Mouse (Mus musculus) neutrophil, adult 5-6 weeks (primary cell): ENCODE measurements around the gene Alpk1. TPM values are rescaled to one million over a fixed set of nuclear protein-coding genes. Genes with fewer than 3 reads are reported as not detected.

ENCODE experiments used
- ATAC-seq: fragments of 151-379, 151-347 bp; 2 replicates; pipeline ENCODE4 v1.8.0; 2017; ENCODE audit warnings: mild to moderate bottlenecking, moderate TSS enrichment; ENCODE audit not compliant: insufficient number of reproducible peaks, poor library complexity, low FRiP score, severe bottlenecking; ENCODE audit errors: extremely low read depth
- total RNA-seq: library from RNA; stranded (forward); fragments of 200-1000 nt; gene quantifications from 2 replicates; pipeline ENCODE4 v1.2.3, GENCODE M21; 2017

Alpk1 gene
- total RNA-seq, 1 experiment from 2014 or later, result 4.9 TPM

GRCm38 (mm10) chr3:127749981-127750562 lies 30.3 kb downstream of the Alpk1 start:
- ATAC-seq, result no peak

GRCm38 (mm10) chr3:127749266-127749665 lies 31.1 kb downstream of the Alpk1 start:
- ATAC-seq, result no peak

- ATAC-seq, result no peak
These were observed 31.7 kb downstream of the Alpk1 start for GRCm38 (mm10) chr3:127748644-127749043.

DNA sequence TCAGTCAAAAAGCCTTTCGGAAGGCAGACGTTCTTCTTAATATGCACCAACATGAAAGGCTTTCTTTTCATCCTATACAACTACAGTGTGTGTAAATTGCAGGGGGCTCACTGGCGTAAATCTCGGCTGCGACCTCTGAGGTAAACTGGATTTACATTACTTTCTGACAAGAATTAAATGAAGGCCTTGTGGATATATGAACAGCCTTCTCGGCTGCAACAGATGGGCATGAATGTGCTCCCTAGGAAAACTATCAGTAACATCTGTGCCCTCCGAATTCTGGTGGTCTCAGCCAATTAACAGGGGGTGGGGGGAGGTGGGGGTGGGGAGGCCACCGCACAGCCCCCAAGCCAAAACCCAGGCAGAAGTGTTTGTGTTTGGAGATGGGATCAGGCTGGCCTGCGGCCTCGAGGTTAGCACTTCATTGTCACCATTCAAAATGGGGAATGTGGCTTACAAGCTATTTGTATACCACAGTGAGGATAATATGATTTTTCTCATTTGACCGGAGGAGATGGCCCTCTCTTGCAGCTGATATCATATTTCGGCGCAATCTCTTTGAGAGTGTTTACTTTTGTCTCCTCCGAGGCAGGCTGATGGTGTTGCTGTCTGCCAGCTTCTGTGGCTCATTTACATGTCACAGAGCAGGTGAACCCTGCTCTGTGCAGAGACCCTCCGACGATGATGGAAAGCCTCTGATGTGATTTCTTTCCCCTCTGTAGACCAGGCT lies 34.3 kb downstream of the Alpk1 start:
- no peak for ATAC-seq

DNA sequence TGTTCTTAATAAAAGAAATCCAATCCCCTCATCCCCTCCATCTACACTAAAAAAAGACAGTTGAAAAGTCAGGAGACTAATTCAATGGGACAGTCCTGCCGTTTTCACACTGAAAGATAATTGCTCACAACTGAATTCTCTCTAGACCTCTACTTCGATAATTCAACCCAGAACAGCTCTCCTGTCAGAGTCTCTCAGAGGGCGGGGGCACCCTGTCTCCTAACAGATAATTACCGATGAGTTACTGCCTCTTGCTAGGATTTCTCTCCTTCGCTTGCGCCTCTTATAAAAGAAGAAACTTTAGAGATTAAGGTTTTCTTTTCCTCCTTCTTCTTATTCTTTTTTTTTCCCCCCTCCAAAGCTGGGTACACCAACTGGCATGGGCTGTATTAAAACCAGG lies 34.8 kb downstream of the Alpk1 start:
- no peak for ATAC-seq

DNA sequence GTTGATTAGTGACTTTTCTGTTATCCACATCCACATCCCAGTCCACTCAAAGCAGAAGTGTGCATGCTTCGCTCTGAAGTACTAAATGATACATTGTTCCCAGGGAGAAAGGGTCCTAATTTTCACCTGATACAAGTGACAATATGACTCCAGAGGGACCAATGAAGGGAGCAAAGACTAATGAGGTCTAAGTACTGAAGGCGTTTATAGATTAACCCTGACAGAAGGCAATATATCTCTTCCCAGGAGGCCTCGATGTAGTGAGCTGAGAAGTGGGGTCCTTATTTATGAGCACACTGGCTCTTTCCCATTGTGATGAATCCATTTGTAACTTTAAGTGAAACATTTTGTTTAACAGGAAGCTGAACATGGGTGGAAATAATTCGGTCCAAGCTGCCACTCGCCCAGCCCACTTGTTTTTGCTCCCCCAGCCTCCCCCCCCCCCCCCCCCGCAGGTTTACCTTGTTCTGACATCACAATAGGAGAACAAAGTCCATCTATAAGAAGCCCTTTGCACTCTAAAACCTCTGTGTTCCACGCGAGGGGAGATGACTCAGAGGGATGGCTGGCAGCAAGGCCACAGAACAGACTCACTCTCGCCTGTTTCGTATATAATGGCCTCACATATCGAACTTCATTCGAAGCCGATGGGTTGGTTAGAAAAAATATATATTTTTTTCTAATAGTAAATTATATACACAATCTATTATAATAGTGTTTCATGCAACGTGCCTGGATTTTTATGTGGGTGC lies 36.5 kb downstream of the Alpk1 start:
- ATAC-seq, result no peak

- ATAC-seq, result no peak
These were observed 38.9 kb downstream of the Alpk1 start for GRCm38 (mm10) chr3:127741473-127741872.

DNA sequence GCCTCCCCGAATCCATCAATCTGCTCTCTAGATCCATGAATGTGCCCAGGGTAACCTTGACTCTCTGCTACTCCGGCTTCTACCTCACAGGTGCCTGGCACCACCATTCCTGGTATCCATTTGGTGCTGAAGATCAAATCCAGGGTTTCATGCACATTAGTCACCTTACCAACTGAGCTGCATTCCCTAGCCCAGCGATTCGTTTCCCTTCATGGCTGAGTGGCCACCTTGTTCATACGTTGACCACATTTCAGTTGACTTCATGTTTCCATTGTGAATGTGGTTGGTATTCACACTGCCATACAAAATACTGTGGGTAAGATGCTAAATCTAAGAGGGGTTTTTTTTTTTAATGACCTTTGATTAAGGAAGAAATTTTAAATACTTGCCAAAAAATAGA lies 42.5 kb downstream of the Alpk1 start:
- ATAC-seq, result no peak

GRCm38 (mm10) chr3:127735395-127735794 lies 44.9 kb downstream of the Alpk1 start:
- no peak for ATAC-seq

GRCm38 (mm10) chr3:127729513-127730137 lies 50.7 kb downstream of the Alpk1 start:
- ATAC-seq, result no peak

DNA sequence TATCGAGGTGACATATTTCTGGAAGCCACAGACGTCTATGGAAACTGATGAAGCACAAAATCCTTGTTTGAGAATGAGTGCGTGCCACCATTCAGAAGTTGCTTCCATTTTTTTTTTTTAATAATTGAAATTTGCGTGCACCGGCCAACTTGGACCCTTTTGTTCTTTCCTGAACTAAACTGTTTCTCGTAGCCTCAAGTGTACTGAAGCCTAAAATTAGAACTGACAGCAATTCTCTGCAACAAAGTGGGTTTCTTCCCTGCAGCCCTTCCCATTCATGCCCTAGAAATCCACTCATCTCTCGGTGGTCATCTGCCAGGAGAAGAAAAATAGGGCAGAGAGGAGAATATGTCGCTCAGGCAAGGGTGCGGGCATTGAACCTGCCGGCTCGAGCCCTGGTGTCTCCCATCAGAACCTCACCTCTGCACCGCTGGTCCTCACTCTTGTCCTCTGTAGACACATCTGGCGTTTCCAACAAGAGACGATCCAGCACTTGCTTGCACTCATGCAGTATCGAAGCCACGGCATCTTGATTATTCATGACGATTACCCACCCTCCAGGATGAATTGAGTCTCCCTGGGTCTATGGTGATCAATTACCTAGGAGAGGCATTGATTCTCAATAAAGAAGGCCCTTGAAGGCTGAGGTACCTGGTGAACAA lies 51.3 kb downstream of the Alpk1 start:
- ATAC-seq, result no peak

DNA sequence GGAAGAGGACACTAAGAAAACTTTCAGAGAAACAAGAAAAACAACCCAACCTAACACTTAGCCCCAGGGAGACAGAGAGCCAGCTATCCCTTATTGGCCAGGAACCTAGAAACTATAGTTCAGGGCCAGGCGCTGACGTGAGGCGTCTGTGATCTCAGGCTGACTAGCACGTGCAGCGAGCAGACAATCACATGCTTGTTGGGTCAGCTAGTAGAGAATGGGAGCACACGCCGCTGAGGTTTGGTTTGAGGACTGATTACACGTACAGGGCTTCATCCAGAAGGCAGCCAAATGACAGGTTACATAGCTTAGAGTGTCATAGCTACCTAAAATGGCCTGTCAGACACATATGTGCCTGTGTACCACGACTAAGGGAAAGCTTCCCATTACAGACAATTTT lies 52.3 kb downstream of the Alpk1 start:
- ATAC-seq, result no peak

DNA sequence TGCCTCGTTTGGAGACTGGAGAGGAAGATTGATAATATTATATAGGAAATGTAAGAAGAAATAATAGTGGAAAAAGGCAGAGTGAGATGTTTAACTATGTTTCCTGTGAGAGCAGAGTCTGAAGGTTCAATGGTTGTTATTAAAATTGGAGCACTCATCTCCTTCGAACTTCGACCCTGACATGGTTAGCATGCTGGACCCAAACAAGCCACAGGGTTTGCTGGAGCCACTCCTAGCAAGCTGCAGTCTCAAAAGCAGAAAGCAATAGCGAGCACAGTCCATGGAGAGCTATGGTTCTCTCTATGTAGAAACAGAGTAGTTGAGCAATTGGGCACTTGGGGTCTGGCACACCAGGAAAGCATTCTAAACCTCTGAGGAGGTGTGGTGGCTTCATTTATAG lies 59.4 kb downstream of the Alpk1 start:
- ATAC-seq, result no peak

- ATAC-seq, result no peak
These were observed 60.3 kb downstream of the Alpk1 start for GRCm38 (mm10) chr3:127720050-127720449.

- no peak for ATAC-seq
These were observed 60.7 kb downstream of the Alpk1 start for GRCm38 (mm10) chr3:127719601-127720000.

- ATAC-seq, result no peak
These were observed 63.6 kb downstream of the Alpk1 start for GRCm38 (mm10) chr3:127716759-127717158.

DNA sequence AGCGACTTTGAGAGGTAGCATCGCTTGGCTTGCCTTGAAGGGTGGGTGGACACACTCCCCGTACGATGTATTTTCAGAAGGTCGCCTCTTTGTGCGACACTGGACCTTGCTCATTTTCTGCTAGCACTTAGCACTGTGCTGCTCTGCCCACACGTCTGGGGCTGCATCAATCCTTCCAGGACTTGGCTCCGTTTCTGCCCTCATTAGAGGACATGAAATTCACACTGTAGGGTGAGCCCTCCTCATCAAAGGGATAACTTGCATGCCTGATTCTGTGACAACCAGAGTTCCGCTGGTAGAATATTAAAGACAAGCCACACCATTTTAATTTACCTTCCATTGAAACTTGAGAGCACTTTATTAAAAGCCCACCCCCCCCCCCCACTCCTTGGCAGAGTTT lies 67.2 kb downstream of the Alpk1 start:
- no peak for ATAC-seq

DNA sequence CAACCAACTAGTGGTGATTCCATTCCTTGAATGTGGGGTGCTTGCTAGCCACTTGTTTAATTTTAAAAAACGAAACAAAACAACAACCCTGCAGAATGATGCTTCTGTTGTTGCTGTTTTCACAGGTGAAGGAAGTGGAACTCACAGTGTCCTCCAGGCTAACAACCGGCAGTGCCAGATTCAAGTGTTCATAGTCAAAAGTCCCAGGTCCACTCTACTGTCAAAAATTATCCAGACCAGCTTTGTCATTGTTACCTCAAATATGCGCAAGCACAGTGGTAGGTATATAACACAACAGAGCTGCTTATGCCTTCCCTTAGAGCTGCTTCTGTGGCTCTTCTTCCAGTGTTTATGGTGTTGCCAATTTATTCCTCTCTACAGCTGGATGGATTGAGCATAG lies 68.8 kb downstream of the Alpk1 start:
- no peak for ATAC-seq

DNA sequence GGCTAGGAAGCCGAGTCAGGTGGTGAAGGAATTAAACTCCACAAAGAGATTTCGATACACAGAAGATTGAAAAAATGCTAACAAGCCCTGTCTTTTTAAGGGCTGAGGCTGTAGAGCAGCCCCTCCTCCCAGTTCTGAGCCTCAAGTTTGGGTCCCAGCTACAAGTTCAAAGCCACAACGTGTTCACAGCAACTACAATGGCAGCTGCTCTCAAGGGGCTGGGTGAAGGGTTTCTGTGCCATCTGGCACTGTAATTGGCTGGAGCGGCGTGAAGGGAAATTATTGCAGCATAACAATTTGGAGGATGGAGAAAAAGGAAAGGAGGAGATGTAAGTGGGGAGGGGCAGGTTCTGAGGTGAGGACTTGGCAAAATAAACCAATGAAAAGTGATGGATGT lies 73.2 kb downstream of the Alpk1 start:
- ATAC-seq, result no peak
